Mouse (Mus musculus) CH12.LX (cell line): Measurements from ENCODE around the gene Fgfr2.

ENCODE experiments used
- CHD1 ChIP-seq: IDR thresholded peaks from 2 replicates; pipeline ENCODE4 v1.6.1; 2012; ENCODE audit warnings: low read depth, low read length, improper control_type of control experiment, inconsistent platforms
- CHD2 ChIP-seq: IDR thresholded peaks from 2 replicates; pipeline ENCODE4 v1.6.1; 2011; ENCODE audit warnings: low read length, improper control_type of control experiment
- CTCF ChIP-seq, 2 experiments: IDR thresholded peaks in 1 of 2; conservative IDR thresholded peaks in 1 of 2; 2 replicates each; pipeline ENCODE4 v1.5.1; 2011 to 2012; ENCODE audit warnings: low read depth in 2 of 2, low read length in 2 of 2, improper control_type of control experiment in 1 of 2, inconsistent platforms in 1 of 2, mild to moderate bottlenecking in 1 of 2, moderate library complexity in 1 of 2
- EP300 ChIP-seq: IDR thresholded peaks from 2 replicates; pipeline ENCODE4 v1.6.1; 2011; ENCODE audit warnings: low read length, improper control_type of control experiment
- ETS1 ChIP-seq: conservative IDR thresholded peaks from 2 replicates; pipeline ENCODE4 v1.6.1; 2012; ENCODE audit warnings: low read depth, mild to moderate bottlenecking, inconsistent platforms, low read length, improper control_type of control experiment, moderate library complexity
- GABPA ChIP-seq: IDR thresholded peaks from 2 replicates; pipeline ENCODE4 v1.6.1; 2012; ENCODE audit warnings: low read depth, low read length, improper control_type of control experiment, inconsistent platforms; ENCODE audit not compliant: insufficient replicate concordance
- HCFC1 ChIP-seq: IDR thresholded peaks from 2 replicates; pipeline ENCODE4 v1.6.1; 2012; ENCODE audit warnings: low read depth, mild to moderate bottlenecking, inconsistent platforms, low read length, improper control_type of control experiment
- JUND ChIP-seq: conservative IDR thresholded peaks from 2 replicates; pipeline ENCODE4 v1.6.1; 2011; ENCODE audit warnings: low read depth, low read length, improper control_type of control experiment
- PAX5 ChIP-seq: IDR thresholded peaks from 2 replicates; pipeline ENCODE4 v1.6.1; 2012; ENCODE audit warnings: low read length, inconsistent platforms, mixed read lengths
- POLR2A ChIP-seq: IDR thresholded peaks from 2 replicates; pipeline ENCODE4 v1.6.1; 2011; ENCODE audit warnings: low read depth, mild to moderate bottlenecking, improper control_type of control experiment, low read length
- POLR2AphosphoS2 ChIP-seq: IDR thresholded peaks from 2 replicates; pipeline ENCODE4 v1.6.1; 2011; ENCODE audit warnings: low read depth, low read length, improper control_type of control experiment
- ZNF384 ChIP-seq: IDR thresholded peaks from 2 replicates; pipeline ENCODE4 v1.6.1; 2012; ENCODE audit warnings: low read depth, low read length, improper control_type of control experiment, inconsistent platforms

GRCm38 (mm10) chr7:130134924-130135365 lies 2988.2 kb downstream of the Fgfr2 start:
- TF ChIP-seq JUND (no peak), CTCF (conservative IDR thresholded peaks at IDR 0.05 in 1 of 2, IDR thresholded peaks at IDR 0.05 in 1 of 2; ENCODE audit: low read depth in 2 of 2, low read length in 2 of 2) (no peak), EP300 (no peak), CHD1 (no peak), CHD2 (no peak), PAX5 (no peak), POLR2A (no peak), ZNF384 (no peak), GABPA (no peak), HCFC1 (no peak), ETS1 (no peak), POLR2AphosphoS2 (no peak)
